Mouse (Mus musculus) v-Abl transformed pro-B cells (cell line): Measurements from ENCODE around the gene Heg1.

ENCODE experiments used
- in situ Hi-C, 2 experiments: fragments of 400-800 bp; cut with MboI; formaldehyde crosslinking; loops; one replicate each; pipeline ENCODE4 v1.15.1; 2025; ENCODE audit not compliant: unreplicated experiment in 2 of 2

The Heg1 gene

GRCm38 (mm10) chr16:33738949-33739719, 55.0 kb downstream of the Heg1 start:
- in situ Hi-C loops, result loop anchor here (5.0 to 10.0 kb wide), 7 partner anchors 47 to 432 kb away; partner anchors contain the start of genes Heg1 (in 1 of the 2) and Zfp148 (in 1 of the 2)

GRCm38 (mm10) chr16:33739802-33740201, 55.6 kb downstream of the Heg1 start:
- in situ Hi-C loops, result loop anchor here (5.0 to 10.0 kb wide), 12 partner anchors 48 to 543 kb away; partner anchors contain the start of genes Zfp148 (in 2 of the 2) and Heg1 (in 1 of the 2)

- in situ Hi-C loops, result loop anchor here (5.0 to 10.0 kb wide), 5 partner anchors 212 to 543 kb away; partner anchors contain the start of gene Zfp148 (in 1 of the 2)
Observed at GRCm38 (mm10) chr16:33740416-33740815, 56.2 kb downstream of the Heg1 start.

GRCm38 (mm10) chr16:33741795-33742194, 57.6 kb downstream of the Heg1 start:
- in situ Hi-C loops, result loop anchor here (5.0 to 10.0 kb wide), 5 partner anchors 211 to 544 kb away; partner anchors contain the start of gene Zfp148 (in 1 of the 2)

- in situ Hi-C loops, result loop anchor here (5.0 to 10.0 kb wide), 5 partner anchors 210 to 545 kb away; partner anchors contain the start of gene Zfp148 (in 1 of the 2)
Observed at GRCm38 (mm10) chr16:33742233-33742632, 58.1 kb downstream of the Heg1 start.

- in situ Hi-C loops, result loop anchor here (5.0 to 10.0 kb wide), 8 partner anchors 47 to 553 kb away; partner anchors contain the start of genes Muc13 (in 1 of the 2) and Zfp148 (in 1 of the 2)
Observed at GRCm38 (mm10) chr16:33744622-33745419, 60.7 kb downstream of the Heg1 start.

GRCm38 (mm10) chr16:33745457-33745856, 61.3 kb downstream of the Heg1 start:
- in situ Hi-C loops, result loop anchor here (5.0 to 10.0 kb wide), 6 partner anchors 47 to 553 kb away; partner anchors contain the start of gene Muc13 (in 1 of the 2)

- in situ Hi-C loops, result loop anchor here (5.0 to 10.0 kb wide), 6 partner anchors 46 to 554 kb away; partner anchors contain the start of gene Muc13 (in 1 of the 2)
Observed at GRCm38 (mm10) chr16:33746074-33746676, 62.0 kb downstream of the Heg1 start.

GRCm38 (mm10) chr16:33747346-33747954, 63.3 kb downstream of the Heg1 start:
- in situ Hi-C loops, result loop anchor here (5.0 to 10.0 kb wide), 6 partner anchors 45 to 555 kb away; partner anchors contain the start of gene Muc13 (in 1 of the 2)

- in situ Hi-C loops, result loop anchor here (5.0 to 10.0 kb wide), 6 partner anchors 44 to 556 kb away; partner anchors contain the start of gene Muc13 (in 1 of the 2)
Observed at GRCm38 (mm10) chr16:33747994-33748393, 63.8 kb downstream of the Heg1 start.

- in situ Hi-C loops, result no loop called here
Observed at GRCm38 (mm10) chr16:33751152-33751551, 67.0 kb downstream of the Heg1 start.

GRCm38 (mm10) chr16:33751590-33751989, 67.4 kb downstream of the Heg1 start:
- in situ Hi-C loops, result no loop called here

- in situ Hi-C loops, result no loop called here
Observed at GRCm38 (mm10) chr16:33752904-33753578, 68.9 kb downstream of the Heg1 start.

GRCm38 (mm10) chr16:33755293-33755692, 71.1 kb downstream of the Heg1 start:
- in situ Hi-C loops, result no loop called here

- in situ Hi-C loops, result no loop called here
Observed at GRCm38 (mm10) chr16:33755961-33756360, 71.8 kb downstream of the Heg1 start.

- in situ Hi-C loops, result no loop called here
Observed at GRCm38 (mm10) chr16:33756396-33756795, 72.2 kb downstream of the Heg1 start.

- in situ Hi-C loops, result no loop called here
Observed at GRCm38 (mm10) chr16:33759207-33759606, 75.0 kb downstream of the Heg1 start.

- in situ Hi-C loops, result no loop called here
Observed at GRCm38 (mm10) chr16:33760542-33760941, 76.4 kb downstream of the Heg1 start.

- in situ Hi-C loops, result no loop called here
Observed at GRCm38 (mm10) chr16:33760996-33761395, 76.8 kb downstream of the Heg1 start.
